In the genomic region with DNA sequence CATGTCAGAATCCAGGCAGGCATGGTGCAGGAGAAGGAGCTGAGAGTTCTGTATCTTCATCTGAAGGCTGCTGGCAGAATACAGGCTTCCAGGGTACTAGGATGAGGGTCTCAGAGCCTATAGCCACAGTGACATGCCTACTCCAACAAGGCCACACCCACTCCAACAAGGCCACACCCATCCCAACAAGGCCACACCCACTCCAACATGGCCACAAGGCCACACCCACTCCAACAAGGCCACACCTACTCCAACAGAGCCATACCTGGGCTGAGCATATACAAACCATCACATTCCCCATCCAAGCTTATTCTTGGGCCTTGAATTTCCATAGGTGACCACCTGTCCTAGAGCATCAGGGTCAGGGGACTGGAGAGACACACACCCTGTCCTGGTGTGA, we compare ENCODE assay signal across 25 mouse cellular contexts. TPM values are rescaled to one million over a fixed set of nuclear protein-coding genes. Genes with fewer than 3 reads are reported as not detected.
DNase-seq lines count a peak whose midpoint lies in the region; ATAC-seq and TF ChIP-seq lines count a peak whose summit lies in the region.
"Had no signal": no experiment of that assay in that cellular context is flagged by ENCODE, and none has a peak within 500 bp of the region (broad histone marks: within the 10 kb centered on the region; RNA-seq: fewer than 3 reads in every experiment).

No protein-coding gene starts in this region.

- ATAC-seq in hindbrain, embryonic 15.5 days (ENCODE audit: low FRiP score, low read depth) = 0 out of 2 replicates have a peak, but pooled peaks have one; percentile 23
- no peak for ATAC-seq in hindbrain, embryonic 14.5 days (ENCODE audit: low FRiP score)
- peak; percentile 26; the same call in 1 of the 2 replicates for ATAC-seq in liver, embryonic 13.5 days (ENCODE audit: low read depth)
- ATAC-seq: forebrain, embryonic 15.5 days; intestine, postnatal 0 days had no signal

- 0 out of 2 replicates have a peak, but pooled peaks cover 6% of the 10 kb centered on the region for H3K4me1 ChIP-seq in hindbrain, embryonic 15.5 days (replicated peaks)
- H3K4me1 ChIP-seq in hindbrain, embryonic 14.5 days (replicated peaks; ENCODE audit: control insufficient read depth, insufficient read depth, low read length) = no peaks in the 10 kb centered on the region
- H3K4me1 ChIP-seq in ES-E14 (ENCODE audit: control insufficient read depth in 2 of 2, insufficient read depth in 2 of 2, low read length in 2 of 2, poor library complexity in 1 of 2) = peaks cover 0 to 2% of the 10 kb centered on the region in 2 experiments; a peak in 1 of 4 replicates
- 0 out of 2 replicates have a peak, but pooled peaks cover 2% of the 10 kb centered on the region for H3K4me1 ChIP-seq in liver, embryonic 13.5 days (replicated peaks)
- H3K4me1 ChIP-seq in midbrain, embryonic 10.5 days = 0 out of 2 replicates have a peak, but pooled peaks cover 6% of the 10 kb centered on the region
- H3K4me1 ChIP-seq: forebrain, embryonic 15.5 days; limb, embryonic 15.5 days; megakaryocyte, embryonic 14.5 days; neural tube, embryonic 12.5 days had no signal

- H3K27me3 ChIP-seq in hindbrain, embryonic 15.5 days = no peaks in the 10 kb centered on the region
- H3K27me3 ChIP-seq in hindbrain, embryonic 14.5 days (ENCODE audit: control insufficient read depth, insufficient read depth, low read length) = no peaks in the 10 kb centered on the region
- no peaks in the 10 kb centered on the region for H3K27me3 ChIP-seq in liver, embryonic 13.5 days
- H3K27me3 ChIP-seq in midbrain, embryonic 10.5 days (ENCODE audit: low read depth, poor library complexity, severe bottlenecking) = no peaks in the 10 kb centered on the region
- H3K27me3 ChIP-seq: embryonic facial prominence, embryonic 15.5 days; forebrain, embryonic 15.5 days; limb, embryonic 15.5 days; neural tube, embryonic 12.5 days had no signal

- no peak for DNase-seq in hindbrain, embryonic 14.5 days (ENCODE audit: low spot score)
- peak; percentile 68 to 74 for DNase-seq in B cell, adult 2 months
- DNase-seq in ES-E14 (ENCODE audit: low read depth, low spot score) = peak; percentile 28
- DNase-seq in liver, embryonic 13.5 days = peak; percentile 4
- DNase-seq in midbrain, embryonic 10.5 days (ENCODE audit: low spot score) = no peak
- DNase-seq in layer of hippocampus, postnatal 14 days (ENCODE audit: low spot score in 2 of 2) = no peak
- DNase-seq: adrenal gland, postnatal 10 days; cerebellum, adult 2 months; cerebellum, postnatal 25 days; heart, postnatal 4 days; kidney, postnatal 25 days; left cerebral cortex, postnatal 4 days; midbrain, embryonic 14.5 days; right cerebral cortex, postnatal 25 days; spleen, adult 18-20 months; thymus, postnatal 14 days had no signal

- H3K9me3 ChIP-seq in hindbrain, embryonic 15.5 days = no peaks in the 10 kb centered on the region
- H3K9me3 ChIP-seq in hindbrain, embryonic 14.5 days (ENCODE audit: control insufficient read depth, low read length) = no peaks in the 10 kb centered on the region
- H3K9me3 ChIP-seq in ES-E14 (ENCODE audit: control insufficient read depth, insufficient read depth, low read depth, low read length) = no peaks in the 10 kb centered on the region
- H3K9me3 ChIP-seq in liver, embryonic 13.5 days (replicated peaks) = no peaks in the 10 kb centered on the region
- H3K9me3 ChIP-seq in midbrain, embryonic 10.5 days (replicated peaks) = no peaks in the 10 kb centered on the region
- H3K9me3 ChIP-seq: embryonic facial prominence, embryonic 15.5 days; forebrain, embryonic 15.5 days; heart, embryonic 10.5 days; limb, embryonic 15.5 days; neural tube, embryonic 12.5 days had no signal

- in situ Hi-C loops in ES-E14 (cut with MboI; ENCODE audit: low sequenced_read_pairs in 2 of 2, unreplicated experiment in 2 of 2) = no loop called here

- no peak overlapping the region for H3K4me2 ChIP-seq in hindbrain, embryonic 15.5 days
- no peak overlapping the region for H3K4me2 ChIP-seq in hindbrain, embryonic 14.5 days (replicated peaks)
- no peak overlapping the region for H3K4me2 ChIP-seq in liver, embryonic 13.5 days
- H3K4me2 ChIP-seq: embryonic facial prominence, embryonic 15.5 days; forebrain, embryonic 15.5 days; limb, embryonic 15.5 days; neural tube, embryonic 12.5 days had no signal

- no peak overlapping the region for H3K4me3 ChIP-seq in hindbrain, embryonic 15.5 days
- H3K4me3 ChIP-seq in hindbrain, embryonic 14.5 days (replicated peaks; ENCODE audit: low read length) = no peak overlapping the region
- no peak overlapping the region for H3K4me3 ChIP-seq in ES-E14 (ENCODE audit: insufficient read depth in 1 of 2, low read depth in 1 of 2, low read length in 2 of 2, poor library complexity in 1 of 2, severe bottlenecking in 1 of 2)
- no peak overlapping the region for H3K4me3 ChIP-seq in liver, embryonic 13.5 days (replicated peaks)
- H3K4me3 ChIP-seq in midbrain, embryonic 10.5 days = no peak overlapping the region
- H3K4me3 ChIP-seq: embryonic facial prominence, embryonic 15.5 days; forebrain, embryonic 15.5 days; heart, embryonic 10.5 days; left cerebral cortex, adult 2 months; limb, embryonic 15.5 days; megakaryocyte, embryonic 14.5 days; neural tube, embryonic 12.5 days had no signal

- no peaks in the 10 kb centered on the region for H3K36me3 ChIP-seq in hindbrain, embryonic 15.5 days
- H3K36me3 ChIP-seq in hindbrain, embryonic 14.5 days (replicated peaks; ENCODE audit: control insufficient read depth, insufficient read depth) = no peaks in the 10 kb centered on the region
- no peaks in the 10 kb centered on the region for H3K36me3 ChIP-seq in ES-E14 (ENCODE audit: control insufficient read depth, insufficient read depth, low read length, poor library complexity, severe bottlenecking)
- H3K36me3 ChIP-seq in liver, embryonic 13.5 days = no peaks in the 10 kb centered on the region
- no peaks in the 10 kb centered on the region for H3K36me3 ChIP-seq in midbrain, embryonic 10.5 days
- H3K36me3 ChIP-seq: embryonic facial prominence, embryonic 15.5 days; forebrain, embryonic 15.5 days; heart, embryonic 10.5 days; limb, embryonic 15.5 days; neural tube, embryonic 12.5 days had no signal

- H3K27ac ChIP-seq in hindbrain, embryonic 15.5 days (replicated peaks) = no peak overlapping the region
- no peak overlapping the region for H3K27ac ChIP-seq in hindbrain, embryonic 14.5 days
- H3K27ac ChIP-seq in ES-E14 (ENCODE audit: insufficient read depth, low read depth, low read length, poor library complexity, severe bottlenecking) = no peak overlapping the region
- H3K27ac ChIP-seq in liver, embryonic 13.5 days = no peak overlapping the region
- H3K27ac ChIP-seq in midbrain, embryonic 10.5 days (replicated peaks) = no peak overlapping the region
- H3K27ac ChIP-seq: forebrain, embryonic 15.5 days; heart, embryonic 10.5 days; left cerebral cortex, adult 2 months; limb, embryonic 15.5 days; neural tube, embryonic 12.5 days had no signal

- no peak overlapping the region for H3K9ac ChIP-seq in hindbrain, embryonic 15.5 days
- no peak overlapping the region for H3K9ac ChIP-seq in hindbrain, embryonic 14.5 days
- no peak overlapping the region for H3K9ac ChIP-seq in ES-E14 (ENCODE audit: insufficient read depth, low read depth, low read length, poor library complexity, severe bottlenecking)
- no peak overlapping the region for H3K9ac ChIP-seq in liver, embryonic 13.5 days
- H3K9ac ChIP-seq: embryonic facial prominence, embryonic 15.5 days; forebrain, embryonic 15.5 days; limb, embryonic 15.5 days; neural tube, embryonic 12.5 days had no signal

TF ChIP-seq in ES-E14, 5 proteins besides CTCF, POLR2A, EP300 and RAD21:
- no peak for TF ChIP-seq CHD2 (IDR thresholded peaks at IDR 0.05; ENCODE audit: low read depth, low read length)
- TF ChIP-seq HCFC1 (IDR thresholded peaks at IDR 0.05; ENCODE audit: borderline replicate concordance, insufficient read depth, low read length) = no peak
- TF ChIP-seq ZNF384 (IDR thresholded peaks at IDR 0.05; ENCODE audit: low read depth, low read length) = no peak
- no peak for TF ChIP-seq MAFK (IDR thresholded peaks at IDR 0.05; ENCODE audit: insufficient read depth, low read depth, low read length)
- no peak for TF ChIP-seq ZC3H11A (IDR thresholded peaks at IDR 0.05; ENCODE audit: borderline replicate concordance, low read depth, low read length)

RNA-seq across cellular contexts. Expression of gene Ets2, which starts 34.2 kb away (rescaled TPM):
- polyA plus RNA-seq in hindbrain, embryonic 15.5 days (2015; fragmentation: Nextera tagmentation; extraction: Ambion mirVana) = 22.6 and 24.1 TPM in 2 replicates
- 20.6 and 23.7 TPM in 2 replicates for polyA plus RNA-seq in hindbrain, embryonic 14.5 days (2014; fragmentation: Nextera tagmentation; extraction: Ambion mirVana)
- total RNA-seq in ES-E14 (2012; rRNA removed) = 12.8 and 16.2 TPM in 2 replicates
- 10.2 and 13.3 TPM in 2 replicates for polyA plus RNA-seq in liver, embryonic 13.5 days (2015; fragmentation: Nextera tagmentation; extraction: Ambion mirVana)
- 16.2 and 16.8 TPM in 2 replicates for polyA plus RNA-seq in midbrain, embryonic 10.5 days (2016; fragmentation: Nextera tagmentation; extraction: Ambion mirVana)
- total RNA-seq in layer of hippocampus, postnatal 14 days (2021) = 10 to 100 TPM; 42.9 to 49.5 TPM

Comparison
In these comparisons a context has a peak if more than half of its experiments do, and no peak if none do; other contexts are left out.
1. DNase-seq: peak in B cell, adult 2 months (2 of 2), ES-E14 (single experiment) and liver, embryonic 13.5 days (single experiment); none in hindbrain, embryonic 14.5 days (single experiment), midbrain, embryonic 10.5 days (single experiment) and layer of hippocampus, postnatal 14 days (0 of 2).